8 mouse cellular contexts compared by ENCODE assay signal in the genomic region with DNA sequence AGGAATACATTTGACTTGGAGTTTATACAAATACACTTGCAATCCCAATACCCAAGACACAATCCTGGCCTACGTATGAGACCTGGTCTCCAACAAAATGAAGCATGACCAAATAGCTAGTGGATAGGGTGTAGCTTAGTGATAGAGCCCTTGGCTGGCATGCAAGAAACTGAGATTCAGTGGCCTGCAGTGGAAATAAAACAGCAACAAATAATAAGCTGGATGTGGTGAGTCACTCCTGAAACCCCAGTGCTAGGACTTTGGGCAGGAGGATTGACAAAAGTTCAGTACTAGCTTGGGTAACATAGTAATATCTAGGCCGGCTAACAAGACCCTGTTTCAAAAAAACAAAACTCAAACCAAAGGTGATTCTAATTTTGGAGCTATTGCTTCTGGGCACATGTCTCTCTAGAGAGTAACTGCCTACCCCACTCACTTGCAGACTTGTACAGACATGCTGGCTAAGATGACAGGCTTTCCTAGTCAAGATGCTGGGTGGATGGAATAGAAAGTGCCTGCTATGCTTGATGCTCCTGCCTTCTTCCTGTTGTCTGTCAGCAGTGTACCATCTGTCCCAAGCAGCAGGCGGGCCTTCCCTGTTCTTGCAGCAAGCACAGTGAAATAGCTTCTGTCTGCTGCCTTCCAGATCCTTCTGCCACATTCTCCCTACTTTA. TPM values are rescaled to one million over a fixed set of nuclear protein-coding genes. Genes with fewer than 3 reads are reported as not detected.
DNase-seq lines count a peak whose midpoint lies in the region; TF ChIP-seq lines count a peak whose summit lies in the region.

No protein-coding gene starts in this region.

- TF ChIP-seq POLR2A in kidney, adult 2 months (IDR thresholded peaks at IDR 0.05; ENCODE audit: low read depth, low read length): no peak

- peak; percentile 42 for DNase-seq in gastrocnemius, adult 2 months
- DNase-seq in gastrocnemius, adult 8-10 months (ENCODE audit: low spot score in 2 of 2): no peak
- peak; percentile 87 to 89 for DNase-seq in cerebellum, postnatal 36 days
- peak; percentile 81 to 87 for DNase-seq in layer of hippocampus, adult 8-10 months (ENCODE audit: low spot score in 2 of 2)
- peak; percentile 67 to 68 for DNase-seq in right cerebral cortex, adult 2 months (ENCODE audit: low spot score in 2 of 2)
- no peak for DNase-seq in MN1 (ENCODE audit: low spot score)
- no peak for DNase-seq in kidney, adult 2 months
- DNase-seq in gastrocnemius, postnatal 36 days: no peak

- H3K4me1 ChIP-seq in kidney, adult 2 months (ENCODE audit: control insufficient read depth, insufficient read depth, low read length): peaks cover 4% of the 10 kb centered on the region; the same call in 1 of the 2 replicates

- no peak for TF ChIP-seq CTCF in gastrocnemius, adult 2 months (IDR thresholded peaks at IDR 0.05)
- TF ChIP-seq CTCF in kidney, adult 2 months (conservative IDR thresholded peaks at IDR 0.05; ENCODE audit: insufficient read depth, insufficient read length, low read depth, low read length): no peak

- H3K36me3 ChIP-seq in kidney, adult 2 months (ENCODE audit: control insufficient read depth, insufficient read depth, low read length): no peaks in the 10 kb centered on the region

- 84% methylated on average over 3 of the region's 3 CpGs for WGBS in kidney, adult 2 months

- H3K27ac ChIP-seq in gastrocnemius, adult 2 months: peak overlapping the region; percentile 74
- H3K27ac ChIP-seq in kidney, adult 2 months (ENCODE audit: insufficient read depth, low read depth, low read length): no peak overlapping the region

- H3K27me3 ChIP-seq in kidney, adult 2 months (replicated peaks; ENCODE audit: control insufficient read depth, insufficient read depth, low read length): no peaks in the 10 kb centered on the region

- H3K4me3 ChIP-seq in gastrocnemius, adult 2 months: no peak overlapping the region
- no peak overlapping the region for H3K4me3 ChIP-seq in kidney, adult 2 months (ENCODE audit: insufficient read depth, low read depth, low read length)

- intact Hi-C loops in gastrocnemius, adult 2 months (cut with DNase I): no loop called here
- intact Hi-C loops in gastrocnemius, postnatal 36 days (cut with DNase I): no loop called here

RNA-seq across cellular contexts. Expression of gene Phf20, which starts 37.1 kb away (rescaled TPM):
- 10 to 100 TPM; 30.8 to 31.4 TPM for total RNA-seq in gastrocnemius, adult 2 months (2021)
- total RNA-seq in gastrocnemius, adult 8-10 months (2022): 10 to 100 TPM; 21.6 to 38.5 (median 29.1) TPM
- total RNA-seq in layer of hippocampus, adult 8-10 months (2022): 100 to 1,000 TPM in 3 of 4 experiments, 10 to 100 TPM in 1; 98.7 to 122 (median 109) TPM
- polyA plus RNA-seq in kidney, adult 2 months (2012; rRNA removed): 14.6 and 16.3 TPM in 2 replicates
- 10 to 100 TPM; 22.4 to 22.8 TPM for total RNA-seq in gastrocnemius, postnatal 36 days (2021)

RNA-seq across cellular contexts. Expression of gene Rbm39, which starts 53.4 kb away (rescaled TPM):
- total RNA-seq in gastrocnemius, adult 2 months (2021): 100 to 1,000 TPM; 119 TPM
- total RNA-seq in gastrocnemius, adult 8-10 months (2022): 100 to 1,000 TPM in 1 of 4 experiments, 10 to 100 TPM in 3; 71.4 to 105 (median 89.2) TPM
- 100 to 1,000 TPM; 305 to 360 (median 339) TPM for total RNA-seq in layer of hippocampus, adult 8-10 months (2022)
- 31.1 and 39.3 TPM in 2 replicates for polyA plus RNA-seq in kidney, adult 2 months (2012; rRNA removed)
- total RNA-seq in gastrocnemius, postnatal 36 days (2021): 100 to 1,000 TPM in 1 of 2 experiments, 10 to 100 TPM in 1; 88.5 to 107 TPM

Comparison
In these comparisons a context has a peak if more than half of its experiments do, and no peak if none do; other contexts are left out.
1. DNase-seq: peak in gastrocnemius, adult 2 months (single experiment), cerebellum, postnatal 36 days (2 of 2), layer of hippocampus, adult 8-10 months (2 of 2) and right cerebral cortex, adult 2 months (2 of 2); none in gastrocnemius, adult 8-10 months (0 of 2), MN1 (single experiment), kidney, adult 2 months (single experiment) and gastrocnemius, postnatal 36 days (0 of 2).